Mouse (Mus musculus) limb, embryonic 13.5 days (tissue): ENCODE measurements around the gene Ankrd22. TPM values are rescaled to one million over a fixed set of nuclear protein-coding genes. Genes with fewer than 3 reads are reported as not detected.
"Not testable (repeated sequence)": the region's sequence is repeated elsewhere in the genome, so short reads cannot be mapped to it uniquely, and the experiment has no call there.

Source experiments
- ATAC-seq: fragments of 200-750 bp; cut with Nextera tagmentation; 2 replicates; pipeline ENCODE4 v1.8.0; 2017; ENCODE audit warnings: low read depth, moderate number of reproducible peaks, moderate TSS enrichment; ENCODE audit not compliant: low FRiP score
- H3K27ac ChIP-seq: fragments of 300-500 bp; sonication (generic); 2 replicates; pipeline ENCODE4 v1.5.1; 2015; ENCODE audit warnings: inconsistent platforms, mild to moderate bottlenecking, moderate library complexity
- H3K27me3 ChIP-seq: fragments of 300-500 bp; sonication (generic); 2 replicates; pipeline ENCODE4 v1.6.1; 2015; ENCODE audit warnings: mild to moderate bottlenecking, inconsistent platforms
- H3K36me3 ChIP-seq: fragments of 300-500 bp; sonication (generic); 2 replicates; pipeline ENCODE4 v1.6.1; 2015; ENCODE audit warnings: inconsistent platforms, mild to moderate bottlenecking, moderate library complexity
- H3K4me1 ChIP-seq: fragments of 300-500 bp; sonication (generic); 2 replicates; pipeline ENCODE4 v1.6.1; 2015; ENCODE audit warnings: inconsistent platforms
- H3K4me2 ChIP-seq: fragments of 300-500 bp; sonication (generic); replicated peaks from 2 replicates; pipeline ENCODE4 v1.6.1; 2015; ENCODE audit warnings: inconsistent platforms, mild to moderate bottlenecking, moderate library complexity
- H3K4me3 ChIP-seq: fragments of 300-500 bp; sonication (generic); 2 replicates; pipeline ENCODE4 v1.5.1; 2015; ENCODE audit warnings: moderate library complexity, mild to moderate bottlenecking, inconsistent platforms
- H3K9ac ChIP-seq: fragments of 300-500 bp; sonication (generic); 2 replicates; pipeline ENCODE4 v1.6.1; 2015; ENCODE audit warnings: mild to moderate bottlenecking, inconsistent platforms
- H3K9me3 ChIP-seq: fragments of 300-500 bp; sonication (generic); 2 replicates; pipeline ENCODE4 v1.6.1; 2016; ENCODE audit warnings: inconsistent platforms
- WGBS: fragments of 180-500 bp; shearing (Covaris S2); methylation state at CpG from one replicate; pipeline ENCODE4 v1.1.7; 2015; 5-methylcytosine and 5-hydroxymethylcytosine counted together
- polyA plus RNA-seq: library from polyadenylated mRNA; unstranded; fragments of >200 nt; fragmentation: Nextera tagmentation; extraction: Ambion mirVana; gene quantifications from 2 replicates; pipeline ENCODE4 v1.2.1, GENCODE M21; 2015

Gene Ankrd22
- 1.4 and 2.2 TPM in 2 replicates for polyA plus RNA-seq

- Histone ChIP-seq H3K4me2 (no peak within 1 kb of the TSS), H3K9ac (no peak within 1 kb of the TSS), H3K27ac (no peak within 1 kb of the TSS), H3K4me3 (no peak within 1 kb of the TSS), H3K27me3 (no peaks in the 10 kb centered on the region), H3K36me3 (no peaks in the 10 kb centered on the region), H3K9me3 (no peaks in the 10 kb centered on the region), H3K4me1 (peaks cover 4% of the 10 kb centered on the region; the same call in 1 of the 2 replicates)
- ATAC-seq = no peak
- 56% methylated on average over 5 of the region's 5 CpGs for WGBS
Observed at GRCm38 (mm10) chr19:34165891-34166290, at the start of gene Ankrd22. Ankrd22 (minus strand) TSS chr19:34166053.

- no peak overlapping the region for H3K9ac ChIP-seq
- no peak overlapping the region for H3K27ac ChIP-seq
- no peak for ATAC-seq
- H3K4me1 ChIP-seq = peaks cover 10% of the 10 kb centered on the region
- no peaks in the 10 kb centered on the region for H3K9me3 ChIP-seq
- H3K27me3 ChIP-seq = no peaks in the 10 kb centered on the region
- H3K36me3 ChIP-seq = no peaks in the 10 kb centered on the region
- H3K4me3 ChIP-seq = no peak overlapping the region
- no peak overlapping the region for H3K4me2 ChIP-seq
- WGBS = 53% methylated on average over 4 of the region's 4 CpGs
Observed at GRCm38 (mm10) chr19:34214136-34214535, 48.3 kb upstream of the Ankrd22 start.

GRCm38 (mm10) chr19:34213251-34213645, 47.4 kb upstream of the Ankrd22 start:
- H3K4me1 ChIP-seq = peaks cover 10% of the 10 kb centered on the region
- H3K4me3 ChIP-seq = no peak overlapping the region
- no peak overlapping the region for H3K9ac ChIP-seq
- H3K27ac ChIP-seq = no peak overlapping the region
- H3K9me3 ChIP-seq = no peaks in the 10 kb centered on the region
- no peaks in the 10 kb centered on the region for H3K27me3 ChIP-seq
- no peak overlapping the region for H3K4me2 ChIP-seq
- H3K36me3 ChIP-seq = no peaks in the 10 kb centered on the region
- ATAC-seq = no peak

- H3K9me3 ChIP-seq = no peaks in the 10 kb centered on the region
- no peaks in the 10 kb centered on the region for H3K36me3 ChIP-seq
- H3K4me2 ChIP-seq = no peak overlapping the region
- H3K27me3 ChIP-seq = no peaks in the 10 kb centered on the region
- ATAC-seq = no peak
- no peak overlapping the region for H3K4me3 ChIP-seq
- H3K27ac ChIP-seq = no peak overlapping the region
- 85% methylated on average over 12 of the region's 12 CpGs for WGBS
- H3K9ac ChIP-seq = no peak overlapping the region
- H3K4me1 ChIP-seq = peaks cover 10% of the 10 kb centered on the region
Observed at GRCm38 (mm10) chr19:34212489-34213250, 46.8 kb upstream of the Ankrd22 start.

GRCm38 (mm10) chr19:34210841-34211240, 45.0 kb upstream of the Ankrd22 start:
- no peaks in the 10 kb centered on the region for H3K36me3 ChIP-seq
- WGBS = 69% methylated on average over 2 of the region's 2 CpGs
- H3K9ac ChIP-seq = no peak overlapping the region
- no peak overlapping the region for H3K4me3 ChIP-seq
- ATAC-seq = no peak
- no peak overlapping the region for H3K4me2 ChIP-seq
- H3K27me3 ChIP-seq = no peaks in the 10 kb centered on the region
- H3K27ac ChIP-seq = no peak overlapping the region
- H3K9me3 ChIP-seq = no peaks in the 10 kb centered on the region
- H3K4me1 ChIP-seq = peaks cover 5% of the 10 kb centered on the region; the same call in 1 of the 2 replicates

GRCm38 (mm10) chr19:34209930-34210581, 44.2 kb upstream of the Ankrd22 start:
- ATAC-seq = no peak
- no peak overlapping the region for H3K27ac ChIP-seq
- H3K4me3 ChIP-seq = no peak overlapping the region
- no peaks in the 10 kb centered on the region for H3K27me3 ChIP-seq
- H3K36me3 ChIP-seq = no peaks in the 10 kb centered on the region
- H3K9me3 ChIP-seq = no peaks in the 10 kb centered on the region
- WGBS = 76% methylated on average over 8 of the region's 8 CpGs
- no peak overlapping the region for H3K4me2 ChIP-seq
- peaks cover 5% of the 10 kb centered on the region; the same call in 1 of the 2 replicates for H3K4me1 ChIP-seq
- no peak overlapping the region for H3K9ac ChIP-seq

- WGBS = 85% methylated on average over 3 of the region's 3 CpGs
- H3K9me3 ChIP-seq = no peaks in the 10 kb centered on the region
- H3K4me1 ChIP-seq = peaks cover 5% of the 10 kb centered on the region; the same call in 1 of the 2 replicates
- no peak for ATAC-seq
- no peak overlapping the region for H3K9ac ChIP-seq
- no peaks in the 10 kb centered on the region for H3K27me3 ChIP-seq
- H3K4me3 ChIP-seq = no peak overlapping the region
- no peak overlapping the region for H3K27ac ChIP-seq
- no peaks in the 10 kb centered on the region for H3K36me3 ChIP-seq
- no peak overlapping the region for H3K4me2 ChIP-seq
Observed at GRCm38 (mm10) chr19:34209031-34209430, 43.2 kb upstream of the Ankrd22 start.

GRCm38 (mm10) chr19:34206760-34207440, 41.0 kb upstream of the Ankrd22 start:
- ATAC-seq = no peak
- Histone ChIP-seq H3K9ac (no peak overlapping the region), H3K4me3 (no peak overlapping the region), H3K4me2 (no peak overlapping the region), H3K9me3 (no peaks in the 10 kb centered on the region), H3K36me3 (no peaks in the 10 kb centered on the region), H3K4me1 (peaks cover 5% of the 10 kb centered on the region; the same call in 1 of the 2 replicates), H3K27ac (no peak overlapping the region), H3K27me3 (no peaks in the 10 kb centered on the region)
- 91% methylated on average over 8 of the region's 8 CpGs for WGBS

GRCm38 (mm10) chr19:34206128-34206527, 40.3 kb upstream of the Ankrd22 start:
- 58% methylated on average over 4 of the region's 4 CpGs for WGBS
- H3K27me3 ChIP-seq, H3K36me3 ChIP-seq, H3K4me3 ChIP-seq, H3K9ac ChIP-seq, H3K4me2 ChIP-seq, H3K4me1 ChIP-seq, H3K27ac ChIP-seq, ATAC-seq, H3K9me3 ChIP-seq: not testable (repeated sequence)

- Histone ChIP-seq H3K27ac (no peak overlapping the region), H3K4me3 (no peak overlapping the region), H3K9ac (no peak overlapping the region), H3K4me1 (peaks cover 6% of the 10 kb centered on the region; the same call in 1 of the 2 replicates), H3K36me3 (no peaks in the 10 kb centered on the region), H3K9me3 (no peaks in the 10 kb centered on the region), H3K4me2 (no peak overlapping the region), H3K27me3 (no peaks in the 10 kb centered on the region)
- no peak for ATAC-seq
- WGBS = 78% methylated on average over 2 of the region's 2 CpGs
Observed at GRCm38 (mm10) chr19:34202668-34203067, 36.8 kb upstream of the Ankrd22 start.

GRCm38 (mm10) chr19:34199488-34199887, 33.6 kb upstream of the Ankrd22 start:
- H3K4me1 ChIP-seq = peaks cover 17% of the 10 kb centered on the region
- WGBS = 23% methylated on average over 2 of the region's 2 CpGs
- no peak for ATAC-seq
- H3K27ac ChIP-seq = no peak overlapping the region
- H3K36me3 ChIP-seq = no peaks in the 10 kb centered on the region
- no peak overlapping the region for H3K4me3 ChIP-seq
- H3K9me3 ChIP-seq = no peaks in the 10 kb centered on the region
- no peaks in the 10 kb centered on the region for H3K27me3 ChIP-seq
- H3K4me2 ChIP-seq = no peak overlapping the region
- no peak overlapping the region for H3K9ac ChIP-seq

- Histone ChIP-seq H3K9me3 (no peaks in the 10 kb centered on the region), H3K4me3 (no peak overlapping the region), H3K4me1 (peaks cover 19% of the 10 kb centered on the region), H3K9ac (no peak overlapping the region), H3K36me3 (no peaks in the 10 kb centered on the region), H3K4me2 (no peak overlapping the region), H3K27ac (no peak overlapping the region), H3K27me3 (no peaks in the 10 kb centered on the region)
- 76% methylated on average over 4 of the region's 4 CpGs for WGBS
- no peak for ATAC-seq
Observed at GRCm38 (mm10) chr19:34198901-34199300, 33.0 kb upstream of the Ankrd22 start.
